Mouse (Mus musculus) C2C12 (cell line): Measurements from ENCODE around the gene Cdk10.

Experiments
- CTCF ChIP-seq: IDR thresholded peaks from one replicate; pipeline ENCODE4 v1.5.1; 2011; ENCODE audit not compliant: control insufficient read depth, insufficient read depth, insufficient read length
- FOSL1 ChIP-seq: IDR thresholded peaks from one replicate; pipeline ENCODE4 v1.8.0; 2011; ENCODE audit warnings: mild to moderate bottlenecking, low read length; ENCODE audit not compliant: poor library complexity, insufficient read depth, severe bottlenecking
- MAX ChIP-seq: IDR thresholded peaks from one replicate; pipeline ENCODE4 v1.6.1; 2011; ENCODE audit warnings: mild to moderate bottlenecking, control low read depth
- MYOG ChIP-seq: IDR thresholded peaks from one replicate; pipeline ENCODE4 v1.6.1; 2011; ENCODE audit not compliant: control insufficient read depth, insufficient read length; ENCODE audit errors: extremely low read depth
- USF1 ChIP-seq: IDR thresholded peaks from one replicate; pipeline ENCODE4 v1.6.1; 2011; ENCODE audit warnings: low read depth, mild to moderate bottlenecking, control low read depth, moderate library complexity

- TF ChIP-seq FOSL1 = no peak
- no peak for TF ChIP-seq CTCF
- TF ChIP-seq USF1 = no peak
- TF ChIP-seq MAX = no peak
- no peak for TF ChIP-seq MYOG
These were observed 30.5 kb downstream of the Cdk10 start for GRCm38 (mm10) chr8:123255170-123255569.
